Mouse (Mus musculus) kidney, adult 2 months (tissue): Measurements from ENCODE around the gene Tmod1.

ENCODE experiments used
- CTCF ChIP-seq: fragments of 200-500 bp; conservative IDR thresholded peaks from 2 replicates; pipeline ENCODE4 v1.5.1; 2011; ENCODE audit warnings: low read depth, mild to moderate bottlenecking, control low read depth, low read length, moderate library complexity, mixed read lengths; ENCODE audit not compliant: insufficient read depth, insufficient read length
- POLR2A ChIP-seq: fragments of 200-500 bp; IDR thresholded peaks from one replicate; pipeline ENCODE4 v1.6.1; 2011; ENCODE audit warnings: low read depth, low read length, control low read depth

GRCm38 (mm10) chr4:46100539-46100938, 61.8 kb downstream of the Tmod1 start:
- TF ChIP-seq CTCF (no peak), POLR2A (no peak)
